Mouse (Mus musculus) limb, embryonic 12.5 days (tissue): ENCODE results near the gene Zfp105. TPM values are rescaled to one million over a fixed set of nuclear protein-coding genes. Genes with fewer than 3 reads are reported as not detected.

Experiments
- ATAC-seq: fragments of 200-750 bp; cut with Nextera tagmentation; 2 replicates; pipeline ENCODE4 v1.8.0; 2017; ENCODE audit warnings: low read depth, moderate TSS enrichment; ENCODE audit not compliant: insufficient number of reproducible peaks, insufficient read depth, low FRiP score, low TSS enrichment
- H3K27ac ChIP-seq: fragments of 300-500 bp; sonication (generic); 2 replicates; pipeline ENCODE4 v1.5.1; 2016; ENCODE audit warnings: mild to moderate bottlenecking, moderate library complexity
- H3K27me3 ChIP-seq: fragments of 300-500 bp; sonication (generic); 2 replicates; pipeline ENCODE4 v1.6.1; 2016; ENCODE audit warnings: mild to moderate bottlenecking, moderate library complexity
- H3K36me3 ChIP-seq: fragments of 300-500 bp; sonication (generic); 2 replicates; pipeline ENCODE4 v1.6.1; 2016; ENCODE audit warnings: mild to moderate bottlenecking, moderate library complexity
- H3K4me1 ChIP-seq: fragments of 300-500 bp; sonication (generic); replicated peaks from 2 replicates; pipeline ENCODE4 v1.6.1; 2016
- H3K4me2 ChIP-seq: fragments of 300-500 bp; sonication (generic); 2 replicates; pipeline ENCODE4 v1.6.1; 2016; ENCODE audit warnings: mild to moderate bottlenecking, moderate library complexity
- H3K4me3 ChIP-seq: fragments of 300-500 bp; sonication (generic); replicated peaks from 2 replicates; pipeline ENCODE4 v1.5.1; 2016; ENCODE audit warnings: mild to moderate bottlenecking
- H3K9ac ChIP-seq: fragments of 300-500 bp; sonication (generic); replicated peaks from 2 replicates; pipeline ENCODE4 v1.6.1; 2016; ENCODE audit warnings: mild to moderate bottlenecking, moderate library complexity
- H3K9me3 ChIP-seq: fragments of 300-500 bp; sonication (generic); 2 replicates; pipeline ENCODE4 v1.6.1; 2016; ENCODE audit warnings: mild to moderate bottlenecking, moderate library complexity
- WGBS: fragments of 180-500 bp; shearing (Covaris S2); methylation state at CpG from one replicate; pipeline ENCODE4 v1.1.7; 2016; 5-methylcytosine and 5-hydroxymethylcytosine counted together
- polyA plus RNA-seq: library from polyadenylated mRNA; unstranded; fragments of >200 nt; fragmentation: Nextera tagmentation; extraction: Ambion mirVana; gene quantifications from 2 replicates; pipeline ENCODE4 v1.2.1, GENCODE M21; 2016

Zfp105 gene
- polyA plus RNA-seq: 34.4 and 35.8 TPM in 2 replicates

DNA sequence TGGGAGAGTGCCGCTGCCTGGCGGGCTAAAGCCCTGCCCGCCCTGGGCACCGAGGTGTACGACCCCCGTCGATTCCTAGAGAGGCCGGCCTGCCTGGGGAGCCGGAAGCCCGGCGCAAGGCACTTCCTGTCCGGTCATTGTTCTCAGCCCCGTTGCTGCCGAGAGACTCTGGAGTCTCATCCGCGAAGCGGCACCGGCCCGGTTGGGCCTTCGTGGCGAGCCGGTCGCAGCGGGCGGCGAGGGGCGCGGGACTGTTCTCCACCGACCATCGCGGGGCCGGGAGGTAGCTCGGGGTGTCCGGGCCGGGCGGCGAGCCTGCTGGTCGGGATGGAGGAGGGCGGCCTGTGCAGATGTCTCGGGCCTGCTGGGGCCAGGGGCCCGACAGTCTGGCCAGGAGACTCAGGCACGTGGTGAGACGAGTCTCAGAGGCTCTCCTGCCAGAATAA lies at the start of gene Zfp105:
TSS of gene Zfp105 (plus strand) at position 137 of the 446 bp plus-strand sequence.
- H3K9ac ChIP-seq: peak within 1 kb of the TSS; percentile 98
- peak within 1 kb of the TSS; percentile 72 for H3K4me2 ChIP-seq
- WGBS: under 1% methylated on average over 43 of the region's 43 CpGs
- peaks cover 3% of the 10 kb centered on the region; the same call in 1 of the 2 replicates for H3K4me1 ChIP-seq
- peaks cover 34% of the 10 kb centered on the region for H3K36me3 ChIP-seq
- no peaks in the 10 kb centered on the region for H3K27me3 ChIP-seq
- peak; percentile 96 for ATAC-seq
- peak within 1 kb of the TSS; percentile 84 for H3K4me3 ChIP-seq
- H3K27ac ChIP-seq: peak within 1 kb of the TSS; percentile 86
- H3K9me3 ChIP-seq: no peaks in the 10 kb centered on the region

DNA sequence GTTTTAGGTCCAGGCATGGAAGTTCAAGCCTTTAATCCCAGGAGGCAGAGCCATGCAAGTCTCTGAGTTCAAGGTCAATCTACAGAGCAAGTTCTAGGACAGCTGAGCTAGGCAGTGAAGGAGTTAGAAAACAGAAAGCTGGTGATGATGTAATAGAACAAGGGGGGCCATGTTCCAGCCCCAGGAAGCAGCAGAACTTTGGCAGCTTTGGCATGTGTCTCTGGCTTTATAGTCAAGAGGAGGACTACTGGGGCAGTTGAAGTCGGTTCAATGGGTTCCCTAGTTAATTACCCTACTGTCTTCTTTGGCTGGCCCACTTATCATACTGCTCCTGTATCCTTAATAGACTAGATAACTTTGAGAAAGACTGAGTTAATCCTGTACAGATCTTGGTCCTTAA lies 48.2 kb upstream of the Zfp105 start:
- Histone ChIP-seq H3K4me2 (no peak overlapping the region), H3K4me1 (no peaks in the 10 kb centered on the region), H3K9ac (no peak overlapping the region), H3K27me3 (no peaks in the 10 kb centered on the region), H3K9me3 (peaks cover 4% of the 10 kb centered on the region; the same call in 1 of the 2 replicates), H3K4me3 (no peak overlapping the region), H3K27ac (no peak overlapping the region), H3K36me3 (no peaks in the 10 kb centered on the region)
- no peak for ATAC-seq
- 63% methylated on average over 1 of the region's 1 CpGs for WGBS

DNA sequence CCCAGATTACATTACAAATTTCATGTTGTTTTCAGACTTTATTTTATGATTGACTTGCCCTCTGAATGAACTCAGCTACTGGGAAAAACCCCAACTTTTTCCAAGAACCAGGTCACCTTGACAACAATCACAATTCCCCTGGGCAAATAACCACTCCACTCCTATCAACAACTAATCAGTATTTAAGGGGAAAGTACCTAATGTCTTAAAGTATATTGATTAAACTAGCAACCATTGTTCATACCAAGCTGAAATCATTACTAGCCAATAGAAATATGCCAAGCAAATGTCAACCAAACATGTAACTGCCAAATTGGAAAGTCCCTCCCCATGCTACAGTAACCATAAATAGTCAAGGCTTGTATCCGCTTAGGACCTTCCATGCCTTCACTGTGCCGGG lies 47.7 kb upstream of the Zfp105 start:
- H3K27ac ChIP-seq: no peak overlapping the region
- H3K4me1 ChIP-seq: no peaks in the 10 kb centered on the region
- peaks cover 4% of the 10 kb centered on the region; the same call in 1 of the 2 replicates for H3K9me3 ChIP-seq
- H3K9ac ChIP-seq: no peak overlapping the region
- ATAC-seq: no peak
- H3K4me3 ChIP-seq: no peak overlapping the region
- no peaks in the 10 kb centered on the region for H3K36me3 ChIP-seq
- no peaks in the 10 kb centered on the region for H3K27me3 ChIP-seq
- 89% methylated on average over 2 of the region's 2 CpGs for WGBS
- H3K4me2 ChIP-seq: no peak overlapping the region

DNA sequence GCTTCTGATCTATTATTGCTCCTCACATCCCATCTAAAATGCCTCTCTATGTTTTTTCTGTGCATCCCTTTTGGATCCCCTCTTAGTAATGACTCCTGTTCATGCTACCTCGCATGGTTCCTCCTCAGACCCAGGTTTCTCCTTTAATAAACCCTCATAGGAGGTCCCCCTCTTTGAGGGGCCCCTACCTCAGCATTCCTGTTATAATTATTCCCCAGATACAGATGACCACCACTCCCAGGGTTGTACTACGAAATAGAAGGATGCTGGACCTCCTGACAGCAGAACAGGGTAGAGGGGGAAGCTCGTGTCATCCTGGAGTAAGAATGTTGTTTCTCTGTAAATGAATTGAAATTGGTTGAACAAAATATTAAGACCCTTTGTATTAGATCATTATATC lies 37.5 kb upstream of the Zfp105 start, which contains the start of gene Zkscan7:
TSS of gene Zkscan7 (plus strand) at position 301 of the 400 bp plus-strand sequence.
- H3K27ac ChIP-seq: no peak within 1 kb of the TSS
- ATAC-seq: no peak
- H3K9ac ChIP-seq: no peak within 1 kb of the TSS
- 82% methylated on average over 3 of the region's 3 CpGs for WGBS
- peaks cover 6% of the 10 kb centered on the region; the same call in 1 of the 2 replicates for H3K4me1 ChIP-seq
- H3K4me2 ChIP-seq: peak within 1 kb of the TSS; percentile 71
- no peaks in the 10 kb centered on the region for H3K27me3 ChIP-seq
- H3K9me3 ChIP-seq: 0 out of 2 replicates have a peak, but pooled peaks cover 6% of the 10 kb centered on the region
- peaks cover 14% of the 10 kb centered on the region; the same call in 1 of the 2 replicates for H3K36me3 ChIP-seq
- H3K4me3 ChIP-seq: peak within 1 kb of the TSS; percentile 76

DNA sequence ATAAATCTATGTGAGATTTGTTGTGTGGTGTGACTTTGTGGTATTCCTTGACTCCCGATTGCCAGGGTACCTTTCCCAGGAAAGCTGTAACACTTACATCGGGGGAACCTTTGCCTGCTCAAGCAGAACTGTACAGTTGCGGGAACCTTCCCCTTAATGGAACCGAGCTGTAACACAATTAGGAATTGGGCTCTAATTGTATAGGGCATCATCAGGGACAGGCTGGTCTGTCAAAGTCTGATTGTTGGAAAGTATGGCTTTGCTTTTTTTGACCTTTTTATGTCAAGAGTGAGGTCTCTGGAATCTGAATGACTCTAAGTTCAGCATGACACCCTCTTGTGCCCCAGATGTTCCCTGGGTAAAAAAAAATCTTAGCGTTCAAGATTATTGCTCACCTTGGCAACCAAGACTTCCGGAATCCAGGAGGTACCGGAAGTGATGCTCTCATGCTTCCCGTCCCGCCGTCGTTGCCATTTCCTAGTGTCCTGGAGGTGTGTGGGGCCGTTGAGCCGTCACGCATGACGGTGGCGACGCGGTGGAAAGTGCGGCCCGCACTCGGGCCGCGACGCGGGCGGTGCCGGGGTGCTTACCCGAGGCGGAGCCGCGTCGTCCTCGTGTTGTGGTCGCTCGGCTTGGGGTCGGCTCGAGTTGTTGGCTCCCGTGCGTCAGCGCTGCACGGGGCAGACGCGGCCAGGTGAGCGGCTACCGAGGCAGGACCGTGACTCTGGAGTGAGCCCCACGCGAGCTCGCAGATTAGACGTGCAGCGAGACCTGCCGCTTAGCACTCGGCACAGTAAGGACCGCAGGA lies 36.3 kb upstream of the Zfp105 start:
- peak overlapping the region; percentile 79 for H3K9ac ChIP-seq
- peaks cover 22% of the 10 kb centered on the region; the same call in 1 of the 2 replicates for H3K36me3 ChIP-seq
- peak overlapping the region; percentile 76 for H3K4me3 ChIP-seq
- 7% methylated on average over 54 of the region's 54 CpGs for WGBS
- H3K27me3 ChIP-seq: no peaks in the 10 kb centered on the region
- H3K4me1 ChIP-seq: peaks cover 6% of the 10 kb centered on the region; the same call in 1 of the 2 replicates
- H3K27ac ChIP-seq: peak overlapping the region; percentile 23; the same call in 1 of the 2 replicates
- peak; percentile 66 for ATAC-seq
- H3K4me2 ChIP-seq: peak overlapping the region; percentile 71
- H3K9me3 ChIP-seq: 0 out of 2 replicates have a peak, but pooled peaks cover 6% of the 10 kb centered on the region

DNA sequence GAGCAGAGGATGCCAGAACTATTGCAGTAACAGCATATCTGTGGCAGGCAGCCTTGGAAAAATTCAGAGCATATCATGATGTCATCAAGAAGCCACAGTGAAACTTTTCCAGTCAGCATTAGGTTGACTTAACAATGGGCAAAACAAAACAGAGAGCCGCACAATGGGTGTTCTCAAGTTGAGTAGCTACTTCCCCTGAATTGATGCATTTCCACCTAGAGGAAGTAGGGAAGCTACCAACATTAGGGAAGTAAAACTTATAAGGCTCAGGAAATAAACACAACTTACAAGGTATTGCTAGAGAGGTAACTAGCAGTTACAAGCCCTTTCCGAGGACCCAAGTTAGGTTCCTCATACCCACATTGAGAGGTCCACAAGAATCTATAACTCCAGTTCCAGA lies 21.8 kb upstream of the Zfp105 start:
- Histone ChIP-seq H3K9ac (no peak overlapping the region), H3K36me3 (peaks cover under 1% of the 10 kb centered on the region), H3K4me2 (no peak overlapping the region), H3K9me3 (0 out of 2 replicates have a peak, but pooled peaks cover under 1% of the 10 kb centered on the region), H3K27ac (no peak overlapping the region), H3K27me3 (no peaks in the 10 kb centered on the region), H3K4me3 (no peak overlapping the region), H3K4me1 (no peaks in the 10 kb centered on the region)
- 97% methylated on average over 2 of the region's 2 CpGs for WGBS
- no peak for ATAC-seq

DNA sequence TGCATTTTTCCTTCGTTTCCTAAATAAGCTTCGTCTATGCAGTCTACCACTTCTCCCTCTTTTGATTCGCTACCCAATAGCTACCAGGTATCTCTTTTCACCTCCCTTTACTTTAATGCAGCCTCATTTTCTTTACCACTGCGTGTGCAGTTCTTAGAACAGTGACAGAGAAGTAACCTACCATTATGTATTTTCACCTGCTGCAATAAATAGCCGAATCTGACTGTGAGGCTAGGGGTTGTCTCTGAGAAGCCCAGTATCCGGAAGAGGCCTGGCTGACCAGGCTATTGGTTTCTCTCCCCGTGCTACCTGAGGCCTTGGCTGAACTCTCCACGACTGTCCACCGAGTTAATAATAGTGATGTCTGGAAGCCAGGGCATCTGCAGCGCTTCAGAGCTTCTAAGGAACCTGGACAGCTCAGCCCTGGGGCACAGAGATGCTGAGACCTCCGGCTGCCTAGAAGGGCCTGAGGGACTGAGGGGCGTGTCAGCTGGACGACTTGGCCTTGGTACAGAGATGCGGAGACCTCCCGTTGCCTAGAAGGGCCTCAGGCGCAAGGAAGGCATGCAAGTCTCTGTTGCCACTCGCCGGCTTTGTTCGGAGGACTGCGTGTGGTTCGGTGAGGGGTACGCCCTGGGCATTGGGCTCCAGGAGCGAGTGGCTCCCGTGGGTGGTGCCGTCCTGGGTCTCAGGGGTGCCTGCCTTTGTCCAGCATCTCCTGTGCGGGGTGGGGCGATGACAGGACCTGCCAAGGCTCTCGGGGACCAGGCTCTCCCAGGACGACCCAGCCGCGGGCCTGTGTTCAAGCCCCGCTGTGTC lies 19.9 kb upstream of the Zfp105 start:
- H3K9me3 ChIP-seq: peaks cover 2% of the 10 kb centered on the region; the same call in 1 of the 2 replicates
- H3K27me3 ChIP-seq: no peaks in the 10 kb centered on the region
- peak overlapping the region; percentile 74 for H3K9ac ChIP-seq
- peaks cover 12% of the 10 kb centered on the region for H3K36me3 ChIP-seq
- H3K27ac ChIP-seq: no peak overlapping the region
- peak; percentile 95 for ATAC-seq
- H3K4me2 ChIP-seq: peak overlapping the region; percentile 72
- peak overlapping the region; percentile 58 for H3K4me3 ChIP-seq
- 16% methylated on average over 32 of the region's 32 CpGs for WGBS
- no peaks in the 10 kb centered on the region for H3K4me1 ChIP-seq

DNA sequence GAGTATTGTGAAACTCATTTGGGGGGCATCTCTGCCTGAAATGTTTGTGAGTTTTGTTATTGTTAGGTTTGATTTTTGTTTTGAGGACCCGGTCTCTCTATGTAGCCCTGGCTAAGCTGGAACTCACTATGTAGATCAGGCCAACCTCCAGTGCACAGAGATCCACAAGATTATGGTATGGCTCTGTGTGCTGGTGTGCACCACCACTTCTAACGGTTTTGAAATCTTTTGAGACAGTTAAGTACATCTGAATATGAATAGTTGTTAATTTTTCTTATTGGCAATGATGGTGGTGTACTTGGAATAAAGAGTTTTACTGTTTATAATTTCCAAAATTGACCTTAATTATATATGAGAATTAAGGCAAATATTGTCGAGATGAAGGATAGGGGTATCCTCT lies 436 bp upstream of the Zfp105 start:
- peak; percentile 42; the same call in 1 of the 2 replicates for ATAC-seq
- Histone ChIP-seq H3K36me3 (peaks cover 28% of the 10 kb centered on the region), H3K9me3 (no peaks in the 10 kb centered on the region), H3K4me3 (peak overlapping the region; percentile 84), H3K4me2 (peak overlapping the region; percentile 72), H3K4me1 (peaks cover 3% of the 10 kb centered on the region; the same call in 1 of the 2 replicates), H3K9ac (0 out of 2 replicates have a peak overlapping the region, but pooled peaks have one; percentile 98), H3K27ac (no peak overlapping the region), H3K27me3 (no peaks in the 10 kb centered on the region)
- WGBS: 20% methylated on average over 3 of the region's 3 CpGs

DNA sequence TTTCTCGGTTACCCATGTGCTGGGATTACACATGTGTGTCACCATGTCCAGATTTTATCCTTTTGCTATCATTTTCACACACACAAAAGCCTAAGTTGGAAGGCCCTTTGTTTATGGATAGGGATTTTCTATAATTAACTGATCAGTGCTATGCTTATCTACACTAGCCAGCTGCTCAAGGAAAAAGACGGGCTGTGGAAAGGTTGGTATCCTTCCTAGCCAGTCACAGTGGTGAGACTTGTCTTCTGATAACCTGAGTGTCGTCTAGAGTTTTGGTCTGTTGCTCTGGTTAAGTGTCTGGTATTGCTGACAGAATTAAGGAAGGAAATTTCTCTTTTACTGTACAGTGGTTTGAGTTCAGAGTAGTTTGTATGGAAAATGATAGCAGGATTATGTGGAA lies 6.0 kb downstream of the Zfp105 start:
- H3K9ac ChIP-seq: no peak overlapping the region
- peaks cover 83% of the 10 kb centered on the region for H3K36me3 ChIP-seq
- peaks cover under 1% of the 10 kb centered on the region; the same call in 1 of the 2 replicates for H3K4me1 ChIP-seq
- 92% methylated on average over 3 of the region's 3 CpGs for WGBS
- H3K27me3 ChIP-seq: no peaks in the 10 kb centered on the region
- peaks cover 6% of the 10 kb centered on the region; the same call in 1 of the 2 replicates for H3K9me3 ChIP-seq
- no peak for ATAC-seq
- no peak overlapping the region for H3K4me3 ChIP-seq
- no peak overlapping the region for H3K27ac ChIP-seq
- no peak overlapping the region for H3K4me2 ChIP-seq

DNA sequence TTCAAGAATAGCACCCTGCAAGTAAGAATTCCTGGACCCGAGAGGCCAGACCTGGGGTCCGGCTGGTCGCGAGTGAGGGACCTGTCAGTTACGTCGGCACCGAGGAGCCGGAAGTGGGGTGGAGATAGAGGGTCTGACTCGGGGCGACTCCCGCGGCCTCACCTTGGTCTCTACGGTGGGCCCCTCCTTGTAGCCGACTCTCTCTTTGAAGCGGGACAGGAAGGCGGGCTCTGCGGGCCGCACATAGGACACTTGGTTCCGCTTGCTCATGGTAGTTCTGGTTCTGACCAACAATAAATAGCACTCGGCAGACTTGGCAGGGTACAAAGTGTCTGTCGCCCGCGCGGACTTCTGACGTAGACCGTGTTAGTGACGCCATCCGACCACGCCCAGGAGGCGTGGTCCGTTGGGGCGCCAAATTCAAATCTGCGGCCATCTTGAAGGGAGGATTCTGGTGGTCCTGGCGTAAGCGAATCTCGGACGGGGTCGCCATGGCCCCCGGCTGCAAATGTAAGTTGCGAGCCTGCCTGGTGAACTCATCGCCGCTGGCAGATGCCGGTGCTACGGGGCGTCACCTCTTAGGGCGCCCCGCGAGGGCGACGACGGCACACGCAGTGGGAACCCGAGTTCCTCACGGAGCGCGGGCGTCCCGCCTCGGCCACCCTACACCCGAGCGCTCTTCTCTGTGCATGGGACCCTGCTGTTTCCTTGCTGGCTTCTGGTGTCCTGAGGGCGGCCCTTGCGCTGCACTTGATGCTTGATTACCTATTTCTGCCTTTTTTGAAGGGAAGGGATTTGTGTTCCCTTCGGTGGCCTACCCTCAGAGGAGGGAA lies 28.0 kb downstream of the Zfp105 start, which contains the start of the genes 1110059G10Rik and Kif15:
TSS of gene 1110059G10Rik (minus strand) at position 358 of the 833 bp plus-strand sequence.
TSS of gene Kif15 (plus strand) at position 404 of the 833 bp plus-strand sequence.
- peak; percentile 95 for ATAC-seq
- H3K9ac ChIP-seq: peak within 1 kb of the TSS; percentile 78
- under 1% methylated on average over 64 of the region's 64 CpGs for whole genome bisulfite sequencing
- peak within 1 kb of the TSS; percentile 83 for H3K27ac ChIP-seq
- peak within 1 kb of the TSS; percentile 89 for H3K4me3 ChIP-seq
- no peaks in the 10 kb centered on the region for H3K9me3 ChIP-seq
- H3K36me3 ChIP-seq: peaks cover 10% of the 10 kb centered on the region
- no peaks in the 10 kb centered on the region for H3K27me3 ChIP-seq
- peaks cover 16% of the 10 kb centered on the region for H3K4me1 ChIP-seq
- peak within 1 kb of the TSS; percentile 86 for H3K4me2 ChIP-seq
